ENCODE assay signal across 16 mouse cellular contexts in genomic region chr5:53407646-53408045, GRCm38 (mm10). TPM values are rescaled to one million over a fixed set of nuclear protein-coding genes. Genes with fewer than 3 reads are reported as not detected.
DNase-seq lines count a peak whose midpoint lies in the region; TF ChIP-seq lines count a peak whose summit lies in the region.
"Had no signal": no experiment of that assay in that cellular context is flagged by ENCODE, and none has a peak within 500 bp of the region (broad histone marks: within the 10 kb centered on the region; RNA-seq: fewer than 3 reads in every experiment).

No protein-coding gene starts in this region.

- peak overlapping the region; percentile 43; the same call in 1 of the 2 replicates for H3K9ac ChIP-seq in CH12.LX (ENCODE audit: insufficient read depth, low read depth)

- no peaks in the 10 kb centered on the region for H3K9me3 ChIP-seq in CH12.LX (replicated peaks; ENCODE audit: low read length)
- H3K9me3 ChIP-seq: G1E had no signal

- peak overlapping the region; percentile 48 for H3K4me2 ChIP-seq in CH12.LX (ENCODE audit: insufficient read depth, low read depth, poor library complexity, severe bottlenecking)

- in situ Hi-C loops in CH12.LX (cut with MboI; ENCODE audit: low pct_ligation_motif_present, low pct_unique_long_range_greater_than_20kb, low sequenced_read_pairs): loop anchor here (10.0 kb wide), 2 partner anchors 117 to 187 kb away; no protein-coding TSS in a partner anchor

- H3K27ac ChIP-seq in CH12.LX (ENCODE audit: insufficient read depth, low read depth): peak overlapping the region; percentile 75; the same call in 1 of the 2 replicates

- DNase-seq in CH12.LX (ENCODE audit: extremely low read depth): peak; percentile 87
- no peak for DNase-seq in kidney, adult 8-10 months
- DNase-seq: adrenal gland, adult 2 months; adrenal gland, adult 8-10 months; adrenal gland, postnatal 10 days; adrenal gland, postnatal 14 days; adrenal gland, postnatal 25 days; adrenal gland, postnatal 36 days; B cell, adult 2 months; cerebellum, adult 11 months; cerebellum, adult 11-12 months; cerebellum, adult 18-20 months; cerebellum, adult 2 months; cerebellum, adult 8-10 months had no signal

- no peaks in the 10 kb centered on the region for H3K79me2 ChIP-seq in CH12.LX (replicated peaks; ENCODE audit: control insufficient read depth, extremely low read depth, insufficient read depth, poor library complexity, severe bottlenecking)

- H3K27me3 ChIP-seq in CH12.LX (replicated peaks): no peaks in the 10 kb centered on the region
- H3K27me3 ChIP-seq: Patski had no signal

- no peak for TF ChIP-seq CTCF in CH12.LX (conservative IDR thresholded peaks at IDR 0.05 in 1 of 2, IDR thresholded peaks at IDR 0.05 in 1 of 2; ENCODE audit: low read depth in 2 of 2, low read length in 2 of 2)

- TF ChIP-seq EP300 in CH12.LX (IDR thresholded peaks at IDR 0.05; ENCODE audit: low read length): peak; percentile 77

- peak overlapping the region in 2 of 3 experiments; percentile 36 for H3K4me3 ChIP-seq in CH12.LX (replicated peaks in 1 of 3; ENCODE audit: low read depth in 2 of 3, low read length in 2 of 3, poor library complexity in 1 of 3)

- TF ChIP-seq RAD21 in CH12.LX (IDR thresholded peaks at IDR 0.05; ENCODE audit: low read depth, low read length): peak; percentile 29

- TF ChIP-seq POLR2A in CH12.LX (IDR thresholded peaks at IDR 0.05; ENCODE audit: low read depth, low read length): 0 out of 2 replicates have a peak, but pooled peaks have one; percentile 33

- peaks cover 0 to 9% of the 10 kb centered on the region in 2 experiments for H3K36me3 ChIP-seq in CH12.LX (replicated peaks in 1 of 2; ENCODE audit: control insufficient read depth in 1 of 2, insufficient read depth in 1 of 2, low read length in 1 of 2)
- H3K36me3 ChIP-seq: G1E had no signal

- dilution Hi-C loops in CH12.LX (cut with MboI; ENCODE audit: extremely low pct_ligation_motif_present, extremely low pct_unique_long_range_greater_than_20kb, low sequenced_read_pairs): no loop called here

- H3K4me1 ChIP-seq in CH12.LX (ENCODE audit: control insufficient read depth in 1 of 2, insufficient read depth in 2 of 2): peaks cover 41 to 84% of the 10 kb centered on the region in 2 experiments

TF ChIP-seq in CH12.LX, 34 proteins besides CTCF, POLR2A, EP300 and RAD21:
- TF ChIP-seq E2F4 (IDR thresholded peaks at IDR 0.05; ENCODE audit: insufficient replicate concordance, low read depth, low read length): no peak
- no peak for TF ChIP-seq GABPA (IDR thresholded peaks at IDR 0.05; ENCODE audit: insufficient replicate concordance, low read depth, low read length)
- 0 out of 2 replicates have a peak, but pooled peaks have one; percentile 49 for TF ChIP-seq MAZ (IDR thresholded peaks at IDR 0.05; ENCODE audit: low read depth, low read length)
- TF ChIP-seq ZKSCAN1 (IDR thresholded peaks at IDR 0.05; ENCODE audit: borderline replicate concordance, low read depth, low read length): no peak
- TF ChIP-seq ZNF384 (IDR thresholded peaks at IDR 0.05; ENCODE audit: low read depth, low read length): 0 out of 2 replicates have a peak, but pooled peaks have one; percentile 23
- TF ChIP-seq HCFC1 (IDR thresholded peaks at IDR 0.05; ENCODE audit: low read depth, low read length): no peak
- TF ChIP-seq JUN (IDR thresholded peaks at IDR 0.05; ENCODE audit: insufficient read depth, low read depth, low read length): no peak
- TF ChIP-seq CHD2 (IDR thresholded peaks at IDR 0.05; ENCODE audit: low read length): no peak
- peak; percentile 82 for TF ChIP-seq ETS1 (conservative IDR thresholded peaks at IDR 0.05; ENCODE audit: low read depth, low read length)
- no peak; the same call in 1 of the 2 replicates for TF ChIP-seq USF1 (IDR thresholded peaks at IDR 0.05; ENCODE audit: low read depth, low read length)
- TF ChIP-seq NELFE (IDR thresholded peaks at IDR 0.05; ENCODE audit: low read depth, low read length): 0 out of 2 replicates have a peak, but pooled peaks have one; percentile 32
- TF ChIP-seq MAX (IDR thresholded peaks at IDR 0.05; ENCODE audit: low read length): 0 out of 2 replicates have a peak, but pooled peaks have one; percentile 21
- 0 out of 2 replicates have a peak, but pooled peaks have one; percentile 16 for TF ChIP-seq POLR2AphosphoS2 (IDR thresholded peaks at IDR 0.05; ENCODE audit: low read depth, low read length)
- TF ChIP-seq IRF4 (IDR thresholded peaks at IDR 0.05; ENCODE audit: low read depth, low read length): peak; percentile 74
- TF ChIP-seq TCF12 (IDR thresholded peaks at IDR 0.05; ENCODE audit: low read depth, low read length): peak; percentile 72
- TF ChIP-seq PAX5 (IDR thresholded peaks at IDR 0.05; ENCODE audit: low read length): no peak
- no peak for TF ChIP-seq JUND (conservative IDR thresholded peaks at IDR 0.05; ENCODE audit: low read depth, low read length)
- no peak for TF ChIP-seq MAFK (IDR thresholded peaks at IDR 0.05; ENCODE audit: insufficient replicate concordance, low read length)
- no peak for TF ChIP-seq CHD1 (IDR thresholded peaks at IDR 0.05; ENCODE audit: low read depth, low read length)
- peak; percentile 51 for TF ChIP-seq BHLHE40 (IDR thresholded peaks at IDR 0.05; ENCODE audit: low read depth, low read length)
- no peak for TF ChIP-seq USF2 (conservative IDR thresholded peaks at IDR 0.05; ENCODE audit: low read depth, low read length)
- TF ChIP-seq MYC (IDR thresholded peaks at IDR 0.05; ENCODE audit: low read depth, low read length): no peak
- TF ChIP-seq MXI1 (IDR thresholded peaks at IDR 0.05; ENCODE audit: low read depth, low read length): no peak
- TF ChIP-seq SIN3A (IDR thresholded peaks at IDR 0.05; ENCODE audit: low read length): peak; percentile 56; the same call in 1 of the 2 replicates
- 0 out of 2 replicates have a peak, but pooled peaks have one; percentile 13 for TF ChIP-seq UBTF (IDR thresholded peaks at IDR 0.05; ENCODE audit: low read depth, low read length)
- peak; percentile 73 for TF ChIP-seq MEF2A (IDR thresholded peaks at IDR 0.05; ENCODE audit: borderline replicate concordance, low read depth, low read length)
- TF ChIP-seq NRF1 (IDR thresholded peaks at IDR 0.05; ENCODE audit: low read depth, low read length): no peak
- no peak for TF ChIP-seq RCOR1 (conservative IDR thresholded peaks at IDR 0.05; ENCODE audit: low read depth, low read length)
- no peak for TF ChIP-seq ZC3H11A (IDR thresholded peaks at IDR 0.05; ENCODE audit: low read depth, low read length)
- peak; percentile 77 for TF ChIP-seq TBP (conservative IDR thresholded peaks at IDR 0.05; ENCODE audit: low read depth, low read length)
- no peak; the same call in 1 of the 2 replicates for TF ChIP-seq SMC3 (IDR thresholded peaks at IDR 0.05; ENCODE audit: low read depth, low read length)
- no peak for TF ChIP-seq KAT2A (IDR thresholded peaks at IDR 0.05; ENCODE audit: insufficient replicate concordance, low read length)
- TF ChIP-seq ELF1 (IDR thresholded peaks at IDR 0.05; ENCODE audit: low read depth, low read length): no peak
- TF ChIP-seq ZMIZ1 (IDR thresholded peaks at IDR 0.05; ENCODE audit: low read depth, low read length): no peak

RNA-seq across cellular contexts. Expression of gene Rbpj, which starts 58.3 kb away (rescaled TPM):
- total RNA-seq in CH12.LX (2012; rRNA removed): 34.4 and 40.5 TPM in 2 replicates
- total RNA-seq in CH12.LX (2014; rRNA removed): 62.8 and 65.0 TPM in 2 replicates
- polyA plus RNA-seq in CH12.LX (2012; ENCODE audit: insufficient read length, low read depth): 58.3 and 61.3 TPM in 2 replicates
